Mouse (Mus musculus): ENCODE measurements around the gene Palb2. TPM values are rescaled to one million over a fixed set of nuclear protein-coding genes. Genes with fewer than 3 reads are reported as not detected.

The Palb2 gene
- total RNA-seq, 2 experiments from 2014 or later = 15.1 to 30.3 TPM

Other genes starting within 250 kb of the Palb2 start
- 4.2 and 6.1 TPM in 2 replicates for gene Cog7, start 151.3 kb downstream of the Palb2 start, total RNA-seq (2015; ENCODE audit: low replicate concordance)
- gene Cog7, start 151.3 kb downstream of the Palb2 start, total RNA-seq (2017; ENCODE audit: low replicate concordance) = 1.7 and 4.4 TPM in 2 replicates
- gene Gga2, start 111.8 kb downstream of the Palb2 start, total RNA-seq (2015; ENCODE audit: low replicate concordance) = 6.3 and 7.6 TPM in 2 replicates
- 4.9 and 7.2 TPM in 2 replicates for gene Gga2, start 111.8 kb downstream of the Palb2 start, total RNA-seq (2017; ENCODE audit: low replicate concordance)
- 11.2 and 13.0 TPM in 2 replicates for gene Ubfd1, start 65.8 kb downstream of the Palb2 start, total RNA-seq (2015; ENCODE audit: low replicate concordance)
- gene Ubfd1, start 65.8 kb downstream of the Palb2 start, total RNA-seq (2017; ENCODE audit: low replicate concordance) = 1.7 and 10.4 TPM in 2 replicates
- 0.72 TPM in 1 of 2 replicates, not detected in the other for gene Ears2, start 65.7 kb downstream of the Palb2 start, total RNA-seq (2015; ENCODE audit: low replicate concordance)
- gene Ears2, start 65.7 kb downstream of the Palb2 start, total RNA-seq (2017; ENCODE audit: low replicate concordance) = 0.15 and 0.90 TPM in 2 replicates
- gene Ndufab1, start 31.1 kb downstream of the Palb2 start, total RNA-seq (2015; ENCODE audit: low replicate concordance) = 88.7 and 168 TPM in 2 replicates
- gene Ndufab1, start 31.1 kb downstream of the Palb2 start, total RNA-seq (2017; ENCODE audit: low replicate concordance) = 19.6 and 45.8 TPM in 2 replicates
- gene Dctn5, start 56 bp upstream of the Palb2 start, total RNA-seq (2015; ENCODE audit: low replicate concordance) = 61.6 and 66.3 TPM in 2 replicates
- gene Dctn5, start 56 bp upstream of the Palb2 start, total RNA-seq (2017; ENCODE audit: low replicate concordance) = 31.4 and 32.3 TPM in 2 replicates
- 128 and 147 TPM in 2 replicates for gene Plk1, start 26.5 kb upstream of the Palb2 start, total RNA-seq (2015; ENCODE audit: low replicate concordance)
- 146 and 147 TPM in 2 replicates for gene Plk1, start 26.5 kb upstream of the Palb2 start, total RNA-seq (2017; ENCODE audit: low replicate concordance)
- gene Ern2, start 53.2 kb upstream of the Palb2 start, total RNA-seq (2015; ENCODE audit: low replicate concordance) = not detected in 2 replicates
- not detected in 2 replicates for gene Ern2, start 53.2 kb upstream of the Palb2 start, total RNA-seq (2017; ENCODE audit: low replicate concordance)
- gene Chp2, start 86.5 kb upstream of the Palb2 start, total RNA-seq (2015; ENCODE audit: low replicate concordance) = 1.7 and 4.3 TPM in 2 replicates
- 6.7 and 7.8 TPM in 2 replicates for gene Chp2, start 86.5 kb upstream of the Palb2 start, total RNA-seq (2017; ENCODE audit: low replicate concordance)
- gene Prkcb, start 155.8 kb upstream of the Palb2 start, total RNA-seq (2015; ENCODE audit: low replicate concordance) = 26.8 and 44.7 TPM in 2 replicates
- gene Prkcb, start 155.8 kb upstream of the Palb2 start, total RNA-seq (2017; ENCODE audit: low replicate concordance) = 17.5 and 23.0 TPM in 2 replicates